Mouse (Mus musculus) liver, postnatal 0 days (tissue): ENCODE results near the gene Ppp4r3b.

Experiments used
- CTCF ChIP-seq: sonication (generic); IDR thresholded peaks from 2 replicates; pipeline ENCODE4 v1.5.1; 2016; ENCODE audit warnings: antibody characterized with exemption, low read depth
- EP300 ChIP-seq: IDR thresholded peaks from 2 replicates; pipeline ENCODE4 v1.6.1; 2016; ENCODE audit warnings: antibody characterized with exemption, low read depth, mild to moderate bottlenecking

DNA sequence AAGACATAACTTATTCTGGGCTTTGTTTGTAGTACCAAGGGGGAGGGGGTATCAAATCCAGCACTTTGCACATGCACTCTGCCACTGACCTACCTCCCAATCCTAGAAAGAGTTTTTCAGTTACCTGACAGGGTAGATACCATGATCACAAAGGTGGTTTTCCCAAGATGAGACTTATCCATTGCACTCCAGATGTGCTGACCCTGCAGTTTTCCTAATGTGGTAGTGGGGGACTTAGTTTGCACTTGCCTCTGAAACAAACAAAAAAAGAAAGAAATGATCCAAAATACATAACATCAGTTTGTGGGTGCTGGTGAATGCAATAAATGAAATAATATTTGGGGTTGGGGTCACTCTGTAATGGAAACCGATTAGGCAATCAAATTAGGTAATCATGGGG is 6.6 kb downstream of the Ppp4r3b start:
- no peak for TF ChIP-seq CTCF
- TF ChIP-seq EP300: no peak
